Mouse (Mus musculus) ES-E14 (cell line): Measurements from ENCODE around the gene Mtor.

ENCODE experiments used
- CHD2 ChIP-seq: IDR thresholded peaks from 2 replicates; pipeline ENCODE4 v1.6.1; 2014; ENCODE audit warnings: mild to moderate bottlenecking, low read depth, low read length, inconsistent platforms
- HCFC1 ChIP-seq: IDR thresholded peaks from 2 replicates; pipeline ENCODE4 v1.6.1; 2012; ENCODE audit warnings: low read length, inconsistent platforms, borderline replicate concordance; ENCODE audit not compliant: insufficient read depth

GRCm38 (mm10) chr4:148469487-148470252, 21.3 kb downstream of the Mtor start:
- TF ChIP-seq HCFC1 (no peak), CHD2 (no peak)
